Mouse (Mus musculus) right cerebral cortex, adult 18-20 months (tissue): ENCODE data around the gene Musk.
A peak's percentile ranks its signal among the peaks of the same experiment; 100 is the strongest.

Experiments used
- DNase-seq: peaks from one replicate; pipeline ENCODE4 v3.0.0; 2022; ENCODE audit warnings: mixed read lengths

Gene Musk

GRCm38 (mm10) chr4:58320293-58320692 lies 34.5 kb downstream of the Musk start:
- no peak for DNase-seq

DNA sequence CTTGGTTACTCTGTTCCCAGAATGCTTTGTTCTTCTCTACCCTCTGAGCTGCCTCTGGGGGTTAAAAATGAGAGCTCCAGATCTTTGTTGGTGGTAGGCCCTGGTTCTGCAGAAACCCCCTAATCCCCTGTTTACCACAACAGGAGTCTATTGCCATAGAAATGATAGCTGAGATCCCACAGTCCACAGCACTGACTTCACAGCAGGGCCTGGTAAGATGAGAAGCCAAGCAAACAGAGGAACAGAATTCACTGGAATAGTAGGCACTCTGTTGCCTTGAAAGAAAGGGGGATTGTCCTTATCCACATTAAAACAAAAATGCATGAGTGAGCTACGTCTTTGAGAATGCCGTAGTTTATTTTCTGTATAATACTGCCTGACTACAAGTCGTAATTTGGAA lies 41.0 kb downstream of the Musk start:
- DNase-seq = no peak

DNA sequence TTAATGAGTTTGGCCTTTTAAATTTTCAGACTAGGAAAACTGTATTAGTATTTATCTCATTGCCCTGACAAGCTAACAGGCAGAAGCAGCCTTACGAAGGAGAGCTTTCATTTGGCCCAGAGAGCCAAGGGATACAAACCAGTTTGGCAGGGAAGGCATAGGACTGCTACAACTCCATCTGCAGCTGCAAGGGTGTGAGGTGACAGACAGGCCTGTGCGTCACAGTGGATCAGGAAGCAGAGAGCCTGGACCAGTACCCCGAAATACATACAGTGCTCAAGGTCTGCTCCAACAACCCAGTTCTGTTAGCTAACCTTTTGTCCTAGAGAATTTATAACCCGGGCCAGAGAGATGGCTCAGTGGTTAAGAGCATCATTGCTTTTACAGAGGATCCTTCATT lies 42.5 kb downstream of the Musk start:
- DNase-seq = no peak

GRCm38 (mm10) chr4:58330016-58330415 lies 44.3 kb downstream of the Musk start:
- DNase-seq = no peak

GRCm38 (mm10) chr4:58330864-58331638 lies 45.3 kb downstream of the Musk start:
- no peak for DNase-seq

DNA sequence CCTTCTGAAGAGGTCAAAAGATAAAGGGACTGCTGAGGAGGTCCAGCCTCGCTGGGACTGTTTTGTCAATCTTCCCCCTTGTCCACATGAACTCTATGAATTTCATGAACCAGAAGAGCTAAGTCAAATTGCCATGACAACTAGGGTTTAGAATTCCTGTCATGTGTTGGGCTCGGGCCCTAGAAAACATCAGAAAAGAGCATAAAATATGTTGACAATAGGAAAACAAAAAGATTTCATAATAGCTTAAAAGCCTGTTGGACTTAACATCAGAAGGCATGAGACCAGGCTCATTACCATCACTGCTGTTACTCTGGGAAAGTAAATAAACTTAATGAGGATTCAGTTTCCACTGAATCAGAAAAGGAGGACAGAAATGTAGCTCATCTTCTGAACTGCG lies 46.6 kb downstream of the Musk start:
- no peak for DNase-seq

- no peak for DNase-seq
Measured at GRCm38 (mm10) chr4:58336227-58336626, 50.5 kb downstream of the Musk start.

GRCm38 (mm10) chr4:58339226-58339625 lies 53.5 kb downstream of the Musk start:
- DNase-seq = no peak

DNA sequence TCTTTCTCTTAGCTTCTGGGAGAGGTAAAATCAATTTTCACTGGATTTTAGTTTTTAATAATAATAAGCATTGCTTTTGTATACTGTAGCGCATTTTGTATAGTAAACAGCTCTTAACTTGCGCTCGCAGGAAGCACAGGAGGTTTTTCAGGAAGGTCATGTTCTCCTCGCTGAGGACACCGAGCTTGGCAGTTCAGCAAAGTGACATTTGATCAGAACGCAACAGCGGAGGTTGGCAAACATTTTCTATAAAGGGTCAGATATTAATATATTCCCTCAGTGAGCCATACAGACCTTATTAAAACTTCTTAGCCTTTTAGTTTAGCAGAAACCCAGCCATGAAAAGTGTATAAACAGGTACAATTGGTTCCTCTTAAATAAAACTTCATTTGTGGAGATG lies 64.4 kb downstream of the Musk start:
- DNase-seq = no peak

- DNase-seq = no peak
Measured at GRCm38 (mm10) chr4:58351165-58351564, 65.4 kb downstream of the Musk start.

DNA sequence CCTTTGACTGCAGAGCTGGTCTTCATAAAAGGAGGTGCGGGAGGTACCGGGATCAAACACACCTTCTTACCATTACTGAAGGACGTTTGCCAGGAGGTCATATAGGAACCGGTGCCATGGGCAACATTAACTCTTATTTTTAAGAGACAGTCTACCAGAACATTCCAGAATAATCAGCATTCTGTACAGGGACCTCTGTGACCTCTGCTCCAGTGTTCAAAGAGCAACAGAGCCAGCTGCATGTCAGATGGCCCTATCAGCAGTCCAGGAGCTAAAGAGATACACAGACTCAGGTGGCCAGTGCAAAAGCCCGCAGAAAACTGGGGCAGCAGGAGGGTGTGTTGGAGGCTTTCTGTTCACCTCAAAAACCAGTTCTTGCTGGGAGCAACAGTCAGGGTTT lies 65.8 kb downstream of the Musk start:
- no peak for DNase-seq

DNA sequence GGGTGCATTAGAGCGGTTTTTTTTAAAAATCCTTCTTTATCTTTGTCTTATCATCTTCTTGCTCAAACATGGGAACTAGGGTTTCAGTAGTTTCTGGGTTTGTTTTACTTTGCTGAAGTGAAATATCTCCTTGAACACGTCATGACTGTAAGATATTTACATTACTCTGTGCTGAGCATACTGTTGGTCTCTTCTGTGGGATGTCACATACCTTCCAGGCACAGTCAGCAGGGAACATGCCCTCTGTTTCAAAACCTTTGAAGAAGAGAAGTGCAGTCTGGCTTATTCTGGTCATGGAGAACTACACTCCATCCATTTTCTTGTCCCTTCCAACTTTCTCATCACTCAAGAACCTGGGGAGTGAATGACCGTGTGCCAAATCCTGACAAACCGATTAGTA lies 73.2 kb downstream of the Musk start:
- DNase-seq = no peak

DNA sequence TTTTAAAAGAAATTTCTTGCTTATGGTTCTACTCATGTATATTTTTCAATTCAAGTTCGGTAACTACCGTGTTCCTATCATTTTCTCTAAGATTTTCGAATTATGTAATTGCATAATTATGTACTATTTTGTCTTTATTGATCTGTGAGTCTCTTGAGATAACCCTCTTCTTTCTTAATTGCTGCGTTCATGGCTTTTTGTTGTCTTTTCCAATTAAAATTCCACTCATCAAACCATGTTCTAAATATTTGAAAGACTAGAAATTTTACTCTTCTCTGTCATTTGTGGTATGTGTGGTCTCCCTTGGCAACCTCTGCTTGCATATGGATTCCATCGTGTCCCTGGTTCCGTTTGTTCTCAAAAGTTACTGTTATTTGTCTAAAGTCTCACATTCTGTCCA lies 79.6 kb downstream of the Musk start:
- no peak for DNase-seq

- DNase-seq = no peak
Measured at GRCm38 (mm10) chr4:58371106-58371505, 85.3 kb downstream of the Musk start.

DNA sequence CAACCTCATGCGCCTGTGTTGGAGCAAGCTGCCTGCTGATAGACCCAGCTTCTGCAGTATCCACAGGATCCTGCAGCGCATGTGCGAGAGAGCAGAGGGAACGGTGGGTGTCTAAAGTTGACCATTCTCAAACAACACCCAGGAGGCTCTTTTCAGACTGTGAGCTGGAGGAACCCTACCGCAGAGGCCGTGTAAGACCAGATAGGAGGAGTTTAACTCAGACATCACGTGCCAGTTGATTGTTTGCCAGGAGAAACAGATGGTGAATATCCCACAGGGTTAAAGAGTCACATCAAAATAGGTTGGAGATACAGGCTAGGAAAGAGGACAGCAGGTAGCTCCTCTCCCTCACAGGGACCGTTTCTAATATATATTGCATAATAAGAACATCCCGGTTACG lies 87.8 kb downstream of the Musk start:
- DNase-seq = no peak

DNA sequence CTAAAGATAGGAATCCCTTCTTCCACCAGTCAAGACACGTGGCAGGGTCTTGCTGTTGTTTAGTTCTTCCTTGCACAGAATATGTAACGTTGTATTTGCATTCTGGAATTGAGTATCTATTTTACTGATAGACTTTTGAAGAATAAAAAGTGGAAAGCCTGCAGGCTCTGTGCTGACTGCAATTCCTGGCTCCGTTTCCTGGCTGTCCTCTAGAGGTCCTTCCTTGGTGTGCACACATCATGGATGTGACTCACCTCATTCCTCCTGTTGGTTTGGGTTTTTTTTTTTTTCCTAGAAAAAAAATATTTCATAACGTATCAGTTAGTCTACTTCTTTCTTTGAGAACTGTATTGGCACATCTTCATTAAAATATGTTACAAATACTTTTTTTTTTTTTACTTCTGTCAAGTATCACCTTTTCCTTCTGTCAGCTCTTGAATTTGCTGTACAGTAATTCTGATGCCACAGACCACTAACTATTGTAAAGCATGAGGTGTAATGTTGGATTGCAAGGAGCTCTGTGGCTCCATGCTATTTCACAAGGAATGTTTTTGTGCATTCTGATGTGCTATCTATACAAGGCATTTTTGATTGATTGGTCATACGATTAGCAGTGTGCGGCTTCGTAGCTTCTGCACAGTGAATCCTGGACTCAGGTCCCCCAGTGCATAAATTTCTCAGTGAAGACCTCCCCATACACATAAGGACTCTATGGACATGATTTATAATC lies 88.5 kb downstream of the Musk start:
- DNase-seq = peak; percentile 66

- no peak for DNase-seq
Measured at GRCm38 (mm10) chr4:58379186-58379585, 93.4 kb downstream of the Musk start.

- peak; percentile 85 for DNase-seq
Measured at GRCm38 (mm10) chr4:58400861-58401341, 115.1 kb downstream of the Musk start.

DNA sequence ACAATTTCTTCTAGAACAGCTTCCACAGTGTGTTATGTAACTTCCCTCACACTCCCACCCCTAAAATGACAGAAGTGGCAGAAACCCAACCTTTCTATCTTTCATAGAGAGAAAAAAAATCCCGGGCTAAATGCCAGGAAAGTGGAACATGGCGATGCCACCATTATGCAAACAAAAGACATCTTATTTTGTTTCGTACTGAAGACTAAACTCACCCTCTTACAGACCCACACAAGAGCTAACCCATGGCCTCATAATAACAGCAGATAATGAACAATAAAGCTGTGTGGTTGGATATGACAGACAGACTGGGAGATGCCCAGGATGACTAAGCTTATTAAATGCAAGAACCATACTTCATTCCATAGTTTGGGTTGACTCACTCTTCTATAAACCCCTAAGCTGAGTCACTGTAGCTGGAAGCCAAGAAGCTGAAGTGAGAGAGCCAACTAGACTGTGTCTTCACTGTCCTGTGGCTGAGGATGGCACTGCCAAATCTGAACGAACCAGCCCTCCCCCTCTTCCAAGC lies 116.3 kb downstream of the Musk start:
- DNase-seq = peak; percentile 81

DNA sequence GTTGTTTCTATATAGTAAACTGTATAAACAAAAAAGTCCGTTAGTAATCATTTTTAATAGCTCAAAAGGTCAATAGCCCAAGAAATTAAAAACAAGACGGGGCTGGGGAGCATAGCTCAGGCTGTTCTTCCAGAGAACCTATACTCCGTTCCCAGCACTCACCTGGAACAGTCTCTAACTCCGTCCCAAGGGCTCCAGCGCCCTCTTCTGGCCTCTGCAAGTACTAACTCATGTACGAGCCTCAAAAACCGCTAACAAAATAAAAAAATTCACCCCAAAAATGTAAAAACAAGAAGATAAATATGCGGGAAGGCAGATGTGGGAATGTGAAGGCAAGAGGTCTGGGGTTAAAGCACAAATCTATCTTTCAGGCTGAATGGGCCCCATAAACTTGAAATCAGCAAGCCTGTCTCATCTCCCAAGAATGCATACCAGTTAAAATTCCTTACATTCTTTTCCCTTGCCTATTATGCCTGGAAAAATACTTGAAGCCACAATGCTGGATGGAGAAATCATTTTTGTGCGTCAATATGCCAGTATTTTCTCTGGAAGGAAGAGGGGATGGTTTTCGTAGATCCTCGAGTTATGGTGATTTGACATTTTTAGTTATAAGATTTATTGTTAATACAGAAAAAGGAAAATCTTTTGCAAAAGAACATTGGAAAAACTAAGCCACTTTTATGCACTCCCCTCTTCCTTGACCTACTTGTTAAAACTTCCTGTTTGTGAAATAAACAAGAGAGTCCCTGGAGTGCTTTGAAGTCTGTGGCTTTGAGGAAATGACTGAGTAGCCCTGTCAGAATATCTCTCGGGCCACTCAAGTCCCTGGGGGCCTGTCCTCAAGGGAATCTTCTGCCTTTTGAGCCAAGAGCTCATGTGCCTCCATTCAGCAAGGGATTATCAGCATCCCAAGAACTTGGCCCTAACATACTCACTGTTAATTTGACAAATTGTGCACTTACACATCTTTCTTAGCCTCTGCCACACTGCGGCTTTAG lies 127.7 kb downstream of the Musk start:
- no peak for DNase-seq

GRCm38 (mm10) chr4:58415537-58415936 lies 129.8 kb downstream of the Musk start:
- no peak for DNase-seq

GRCm38 (mm10) chr4:58417319-58417718 lies 131.6 kb downstream of the Musk start:
- DNase-seq = peak; percentile 18

GRCm38 (mm10) chr4:58419225-58419624 lies 133.5 kb downstream of the Musk start:
- no peak for DNase-seq
